Mouse (Mus musculus) adrenal gland, adult 2 months (tissue): ENCODE measurements around the gene Fndc1. TPM values are rescaled to one million over a fixed set of nuclear protein-coding genes. Genes with fewer than 3 reads are reported as not detected.

ENCODE experiments used
- DNase-seq: peaks from one replicate; pipeline ENCODE4 v3.0.0; 2021
- polyA plus RNA-seq: library from polyadenylated mRNA; depleted of rRNA; stranded (reverse); fragments of >200 nt; gene quantifications from 2 replicates; pipeline ENCODE4 v1.2.3, GENCODE M21; 2012
- total RNA-seq, 2 experiments: library from RNA; stranded (reverse); gene quantifications; 2 replicates each; pipeline ENCODE4 v1.2.3; 2021

Gene Fndc1
- total and polyA plus RNA-seq, 3 experiments = 4.7 to 11.4 (median 9.0) TPM

GRCm38 (mm10) chr17:7820176-7820575, 6.9 kb downstream of the Fndc1 start:
- no peak for DNase-seq

DNA sequence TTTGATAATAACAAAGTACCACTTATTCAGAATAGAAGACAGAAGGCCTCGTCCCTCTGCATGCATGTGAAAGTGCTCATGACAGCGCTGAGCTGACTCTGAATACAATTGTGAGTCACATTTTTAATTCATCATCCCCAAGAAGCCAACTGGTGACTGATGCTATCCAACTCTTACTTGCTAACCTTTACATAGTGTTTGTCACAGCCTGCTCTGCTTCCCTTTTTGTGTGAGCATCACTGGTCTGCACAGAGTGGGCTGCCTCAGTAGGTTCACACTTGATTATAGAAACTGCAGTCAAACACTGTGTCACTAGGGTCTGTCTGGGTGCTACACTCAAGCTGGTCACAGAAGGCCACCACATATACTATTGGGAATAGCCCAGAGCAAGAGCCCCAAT, 10.5 kb downstream of the Fndc1 start:
- DNase-seq = no peak

DNA sequence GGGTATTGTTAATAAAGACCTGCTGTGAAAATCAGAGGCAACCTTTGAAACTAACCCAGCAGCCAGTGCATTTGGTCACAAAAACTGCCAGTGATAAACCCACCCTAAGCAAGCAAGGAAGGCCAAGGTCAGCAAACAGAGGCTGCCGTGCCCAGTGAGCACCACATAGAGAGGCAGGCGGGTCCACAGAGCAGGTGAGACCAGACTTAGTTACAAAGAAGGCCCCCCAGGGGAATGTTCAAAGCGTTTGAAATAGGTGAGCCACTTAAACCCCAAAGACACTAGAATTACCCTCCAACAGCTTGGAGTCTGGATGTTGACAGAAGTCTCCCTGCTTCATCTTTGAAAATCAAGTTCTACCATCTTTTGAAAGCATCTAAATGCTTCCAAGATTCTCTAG, 12.7 kb downstream of the Fndc1 start:
- no peak for DNase-seq

- DNase-seq = no peak
Measured at GRCm38 (mm10) chr17:7808043-7808442, 19.1 kb downstream of the Fndc1 start.

DNA sequence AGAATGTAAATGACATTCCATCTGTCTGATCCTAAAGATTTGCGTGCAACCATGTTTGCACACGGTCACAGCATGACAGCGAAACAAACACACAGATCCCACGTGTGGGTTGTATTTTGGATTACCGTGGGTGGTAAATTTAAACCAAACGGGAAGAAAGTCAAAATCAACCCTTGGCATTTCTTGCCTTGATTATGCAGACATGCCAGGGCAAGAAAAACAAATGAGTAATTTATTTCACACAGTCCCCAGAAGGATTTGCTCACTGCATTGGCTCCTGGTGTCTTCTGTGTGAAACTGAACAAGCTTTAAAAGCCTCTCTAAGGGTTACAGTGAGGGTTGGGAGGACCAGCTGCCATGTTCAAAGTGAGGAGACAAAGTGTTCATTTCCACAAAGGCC, 22.0 kb downstream of the Fndc1 start:
- no peak for DNase-seq

DNA sequence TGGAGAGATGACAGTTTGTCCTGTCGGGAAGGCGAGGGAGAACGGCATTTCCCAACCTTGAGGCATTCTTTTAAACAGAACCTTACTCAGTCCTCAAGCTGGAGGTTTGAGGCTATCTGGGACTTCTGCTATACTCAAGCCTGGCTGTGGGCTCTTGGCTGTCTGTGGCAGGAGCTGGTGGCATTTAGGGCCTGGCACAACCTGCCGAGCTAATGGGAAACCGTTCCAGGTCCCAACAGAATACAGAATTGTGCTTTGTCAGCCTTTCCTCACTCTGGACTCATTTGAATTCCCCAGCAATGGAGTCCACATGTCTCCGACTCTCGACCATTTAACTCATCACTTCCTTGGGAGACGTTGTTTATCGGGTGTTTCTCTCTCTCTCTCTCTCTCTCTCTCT, 24.6 kb downstream of the Fndc1 start:
- no peak for DNase-seq

DNA sequence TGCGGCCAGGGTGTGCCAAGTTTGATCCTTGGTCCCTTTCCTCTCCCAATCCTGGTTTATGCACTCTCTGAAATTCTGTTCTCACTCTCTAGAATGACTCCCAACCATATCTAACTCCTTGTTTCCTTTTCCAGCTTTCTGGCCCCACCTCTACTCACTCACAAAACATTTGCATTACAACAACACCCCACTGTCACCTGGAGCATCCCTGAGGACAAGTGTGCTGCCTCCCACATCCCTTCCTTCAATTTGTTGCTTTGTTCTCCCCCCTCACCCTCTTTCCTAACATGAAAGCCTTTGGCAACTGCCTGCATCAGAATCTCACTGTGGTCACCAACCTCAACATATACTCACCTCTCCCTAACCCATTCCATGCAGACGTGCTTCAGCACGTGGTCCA, 27.2 kb downstream of the Fndc1 start:
- DNase-seq = no peak

DNA sequence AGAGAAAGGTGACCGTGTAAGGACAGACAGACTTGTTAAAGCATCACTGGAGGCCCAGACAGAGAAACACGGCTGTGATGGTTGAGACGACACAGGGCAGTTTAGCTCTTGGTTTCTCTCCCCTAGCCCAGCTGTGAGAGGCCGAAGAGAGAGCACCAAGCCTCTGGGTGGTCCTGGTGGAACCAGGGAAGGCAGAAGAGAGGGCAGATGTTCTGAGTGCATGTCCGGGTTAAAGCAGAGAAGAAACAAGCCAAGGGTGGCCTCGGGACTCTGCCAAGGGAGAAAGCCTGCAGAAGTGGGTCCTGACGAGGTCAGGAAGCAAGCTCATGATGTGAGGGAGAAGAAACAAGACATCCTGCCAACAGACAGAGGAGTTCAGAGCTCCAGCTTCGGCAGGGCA, 31.5 kb downstream of the Fndc1 start:
- DNase-seq = no peak

DNA sequence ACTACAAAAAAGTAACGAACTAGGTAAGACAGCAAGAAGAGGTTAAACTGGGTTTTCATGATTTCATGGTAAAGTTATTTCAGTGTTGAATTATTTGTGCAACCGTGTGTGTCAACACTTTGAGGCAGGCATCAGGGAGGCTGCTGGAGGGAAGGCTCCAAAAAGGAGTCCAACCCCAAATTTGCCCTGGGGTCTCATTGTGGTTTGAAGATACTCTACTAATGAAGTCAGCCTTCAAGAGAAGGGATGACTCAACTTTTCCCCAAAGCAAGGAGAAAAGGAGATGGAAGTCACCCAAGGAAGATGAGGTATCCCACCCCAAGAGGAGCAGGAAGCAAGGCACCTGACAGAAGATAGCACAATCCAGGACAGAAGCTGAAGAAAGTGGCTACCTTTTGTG, 31.9 kb downstream of the Fndc1 start:
- no peak for DNase-seq

GRCm38 (mm10) chr17:7794093-7794492, 33.0 kb downstream of the Fndc1 start:
- DNase-seq = no peak

DNA sequence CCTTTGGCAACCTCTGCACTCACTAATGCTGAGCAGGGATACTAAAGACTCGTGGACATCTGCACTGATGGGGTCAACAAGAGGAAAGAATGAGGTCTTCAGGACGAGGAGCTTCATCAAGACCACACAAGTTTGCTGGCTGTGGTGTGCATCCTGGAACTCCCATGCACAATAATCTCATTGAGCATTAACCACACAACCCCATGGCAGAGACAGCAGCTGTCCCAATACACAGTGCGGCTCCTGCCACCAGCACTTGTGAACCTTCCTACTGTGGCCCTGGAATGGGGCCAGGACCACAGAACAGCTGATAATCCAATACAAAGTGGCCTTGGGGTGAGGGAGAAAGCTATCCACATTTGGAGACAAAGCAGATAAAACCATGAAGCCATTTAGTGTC, 36.6 kb downstream of the Fndc1 start:
- DNase-seq = no peak

GRCm38 (mm10) chr17:7774101-7774500, 53.0 kb downstream of the Fndc1 start:
- DNase-seq = no peak

DNA sequence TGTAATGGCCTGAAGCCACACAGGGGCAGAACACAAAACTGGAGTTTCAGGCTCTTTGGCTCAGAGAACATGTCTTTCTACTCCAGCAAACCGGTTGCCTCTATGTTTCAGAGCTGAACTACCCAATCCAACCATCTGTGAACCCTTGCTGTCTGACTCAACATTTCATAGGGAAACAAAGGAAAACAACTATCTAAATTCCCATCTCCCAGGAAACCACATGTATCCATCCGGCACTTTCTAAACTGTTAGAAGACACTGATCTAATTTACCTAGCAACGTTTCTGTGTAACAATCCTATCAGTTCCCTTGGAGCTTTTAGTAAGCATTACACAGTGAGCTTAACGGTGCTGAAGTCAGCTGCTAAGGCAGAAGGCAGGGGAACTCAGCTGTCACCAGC, 67.3 kb downstream of the Fndc1 start:
- no peak for DNase-seq

- DNase-seq = no peak
Measured at GRCm38 (mm10) chr17:7755001-7755400, 72.1 kb downstream of the Fndc1 start.

DNA sequence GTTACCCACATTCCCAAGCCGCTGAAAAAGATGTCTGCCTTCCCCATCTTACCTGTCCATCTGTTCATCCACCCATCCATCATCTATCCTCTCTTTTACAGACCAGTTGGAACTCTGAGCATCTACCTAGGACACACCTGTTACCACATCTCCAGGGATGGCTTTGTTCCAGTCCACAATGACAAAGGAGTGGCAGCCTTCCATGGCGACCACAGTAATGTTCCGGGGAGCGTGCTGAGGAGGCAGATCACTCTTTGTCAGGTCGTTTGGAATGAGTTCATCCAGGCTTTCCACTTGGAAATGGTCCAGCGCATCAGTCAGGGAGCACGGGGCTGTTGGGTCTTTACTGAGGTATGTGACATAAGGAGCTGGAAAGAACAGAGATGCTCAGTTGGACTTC, 73.7 kb downstream of the Fndc1 start:
- no peak for DNase-seq

DNA sequence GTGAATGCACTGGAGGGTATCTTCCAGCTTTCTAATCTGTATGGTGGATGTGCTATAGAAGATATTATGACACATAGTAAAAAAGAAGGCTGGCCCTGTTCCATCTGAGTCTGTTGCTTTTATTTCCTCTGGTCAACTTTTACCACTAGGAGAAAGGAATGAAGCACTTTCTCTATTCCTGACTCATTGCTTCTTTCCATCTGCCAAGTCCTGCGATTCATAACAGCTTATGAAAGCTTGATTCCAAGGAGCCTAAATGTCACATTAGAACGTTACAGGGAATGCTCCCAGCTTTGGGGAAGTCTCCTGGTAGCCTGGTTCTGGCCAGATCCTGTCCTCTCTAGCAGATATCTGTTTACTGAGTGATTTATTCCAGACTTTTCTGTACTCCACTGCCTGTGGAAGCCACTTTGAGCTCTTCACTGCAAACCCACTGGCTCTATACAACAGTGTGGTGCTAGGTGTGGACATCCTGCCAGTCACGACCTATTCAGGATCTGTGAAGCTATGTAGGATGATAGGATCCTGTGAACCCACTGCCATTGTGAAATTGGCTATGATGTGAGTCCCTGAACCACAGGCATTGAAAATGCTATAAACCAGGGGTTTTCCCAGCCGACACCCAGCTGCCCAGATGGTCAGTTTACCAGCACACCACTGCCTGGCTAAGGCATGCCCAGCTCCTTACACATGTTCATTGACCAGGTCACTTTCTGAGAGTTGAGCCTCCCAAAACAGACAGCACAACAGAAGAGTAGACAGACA, 77.9 kb downstream of the Fndc1 start:
- DNase-seq = no peak

GRCm38 (mm10) chr17:7746841-7747240, 80.3 kb downstream of the Fndc1 start:
- DNase-seq = no peak

- no peak for DNase-seq
Measured at GRCm38 (mm10) chr17:7744976-7745375, 82.1 kb downstream of the Fndc1 start.

DNA sequence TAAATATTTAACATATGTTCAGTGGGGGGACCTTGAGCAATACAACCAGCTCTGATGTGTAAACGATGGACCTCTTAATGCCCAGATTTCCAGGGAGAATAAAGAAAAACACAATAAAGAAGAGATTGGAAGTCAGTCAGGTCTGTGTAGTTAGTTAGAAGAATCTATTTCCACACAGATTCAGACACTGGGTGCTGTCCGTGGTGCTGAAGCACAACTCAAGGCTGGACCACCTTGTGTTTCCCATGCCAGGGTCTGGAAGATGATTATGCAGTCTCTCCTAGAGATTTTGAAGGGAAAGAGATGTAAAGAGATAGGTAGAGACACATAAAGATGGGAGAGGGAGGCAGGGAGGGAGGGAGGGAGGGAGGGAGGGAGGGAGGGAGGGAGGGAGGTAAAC, 86.1 kb downstream of the Fndc1 start:
- DNase-seq = peak; percentile 33

DNA sequence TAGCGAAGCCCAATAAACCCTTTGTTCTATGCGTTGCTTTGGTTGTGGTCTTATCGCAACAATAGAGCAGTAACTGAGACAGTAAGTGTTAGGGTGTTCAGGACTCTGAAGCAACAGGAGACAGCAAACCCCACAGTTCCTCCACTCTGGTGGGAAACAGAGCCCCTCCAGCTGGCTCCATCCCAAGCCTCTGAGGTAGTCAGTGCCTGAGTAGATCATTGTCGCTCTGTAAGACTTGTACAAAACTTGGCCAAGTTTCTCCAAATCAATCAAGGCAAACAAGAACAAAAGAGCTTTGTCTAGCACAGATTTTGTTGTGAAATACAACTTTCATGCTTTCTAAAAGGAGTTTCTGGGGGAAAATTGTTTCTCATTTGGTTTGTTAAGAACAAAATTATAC, 104.1 kb downstream of the Fndc1 start:
- DNase-seq = no peak

- DNase-seq = no peak
Measured at GRCm38 (mm10) chr17:7718886-7719285, 108.2 kb downstream of the Fndc1 start.

DNA sequence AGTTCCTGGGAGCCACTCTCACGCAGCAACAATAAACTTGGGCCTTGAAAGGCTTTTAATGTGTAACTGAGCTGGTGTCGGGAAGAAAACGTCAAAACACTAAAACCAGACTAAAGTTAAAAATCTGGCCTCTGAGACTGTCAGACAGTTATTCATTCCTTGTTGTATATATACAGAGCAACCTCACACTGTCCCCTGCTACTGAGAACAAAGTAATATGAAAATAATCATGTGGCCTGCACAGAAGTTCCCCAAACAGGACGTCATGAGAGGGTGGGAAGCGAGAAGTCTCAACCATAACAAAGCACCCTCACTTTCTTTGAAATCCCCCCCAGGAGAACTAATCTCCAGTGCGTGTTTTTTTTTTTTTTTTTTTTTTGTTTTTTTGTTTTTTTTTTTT, 109.2 kb downstream of the Fndc1 start:
- no peak for DNase-seq

- DNase-seq = no peak
Measured at GRCm38 (mm10) chr17:7713020-7713419, 114.1 kb downstream of the Fndc1 start.

- no peak for DNase-seq
Measured at GRCm38 (mm10) chr17:7707073-7707472, 120.0 kb downstream of the Fndc1 start.

- no peak for DNase-seq
Measured at GRCm38 (mm10) chr17:7690271-7690670, 136.8 kb downstream of the Fndc1 start.
